Mouse (Mus musculus) C2C12 (cell line): Measurements from ENCODE around the gene Pnrc2.

Source experiments
- CEBPB ChIP-seq: IDR thresholded peaks from one replicate; pipeline ENCODE4 v1.6.1; 2011; ENCODE audit warnings: low read depth, mild to moderate bottlenecking, control low read depth, moderate library complexity
- CTCF ChIP-seq: IDR thresholded peaks from one replicate; pipeline ENCODE4 v1.5.1; 2011; ENCODE audit not compliant: control insufficient read depth, insufficient read depth, insufficient read length
- FOSL1 ChIP-seq: IDR thresholded peaks from one replicate; pipeline ENCODE4 v1.8.0; 2011; ENCODE audit warnings: mild to moderate bottlenecking, low read length; ENCODE audit not compliant: poor library complexity, insufficient read depth, severe bottlenecking
- MAX ChIP-seq: IDR thresholded peaks from one replicate; pipeline ENCODE4 v1.6.1; 2011; ENCODE audit warnings: mild to moderate bottlenecking, control low read depth
- MYOD1 ChIP-seq: IDR thresholded peaks from one replicate; pipeline ENCODE4 v1.6.1; 2011; ENCODE audit warnings: low read depth; ENCODE audit not compliant: control insufficient read depth, insufficient read length
- MYOG ChIP-seq: IDR thresholded peaks from one replicate; pipeline ENCODE4 v1.6.1; 2011; ENCODE audit not compliant: control insufficient read depth, insufficient read length; ENCODE audit errors: extremely low read depth
- USF1 ChIP-seq: IDR thresholded peaks from one replicate; pipeline ENCODE4 v1.6.1; 2011; ENCODE audit warnings: low read depth, mild to moderate bottlenecking, control low read depth, moderate library complexity

GRCm38 (mm10) chr4:135874564-135875535, 1.2 kb upstream of the Pnrc2 start:
- no peak for TF ChIP-seq CTCF
- no peak for TF ChIP-seq CEBPB
- TF ChIP-seq USF1, result no peak
- no peak for TF ChIP-seq MYOG
- TF ChIP-seq MAX, result no peak
- TF ChIP-seq MYOD1, result no peak
- no peak for TF ChIP-seq FOSL1
